Mouse (Mus musculus) G1E (cell line): ENCODE measurements at regions not wholly inside any gene's neighbourhood (a gene's known extent, or its start where the extent isn't known, plus 50 kb on each side); places are given as distances from the start of the nearest gene placed in this dataset.

Source experiments
- CTCF ChIP-seq: IDR thresholded peaks from 2 replicates; pipeline ENCODE4 v1.5.1; 2012; ENCODE audit warnings: low read depth, low read length, inconsistent platforms, mixed read lengths
- GATA1 ChIP-seq: IDR thresholded peaks from 2 replicates; pipeline ENCODE4 v1.6.1; 2012; ENCODE audit warnings: borderline replicate concordance, low read length, inconsistent platforms, mixed read lengths
- GATA2 ChIP-seq: IDR thresholded peaks from 2 replicates; pipeline ENCODE4 v1.6.1; 2012; ENCODE audit warnings: low read depth, low read length, inconsistent platforms, borderline replicate concordance
- POLR2AphosphoS5 ChIP-seq: IDR thresholded peaks from 2 replicates; pipeline ENCODE4 v1.6.1; 2012; ENCODE audit warnings: low read depth, low read length, inconsistent platforms; ENCODE audit not compliant: insufficient replicate concordance
- TAL1 ChIP-seq: conservative IDR thresholded peaks from 2 replicates; pipeline ENCODE4 v1.6.1; 2012; ENCODE audit warnings: low read depth, low read length, inconsistent platforms, mixed read lengths

DNA sequence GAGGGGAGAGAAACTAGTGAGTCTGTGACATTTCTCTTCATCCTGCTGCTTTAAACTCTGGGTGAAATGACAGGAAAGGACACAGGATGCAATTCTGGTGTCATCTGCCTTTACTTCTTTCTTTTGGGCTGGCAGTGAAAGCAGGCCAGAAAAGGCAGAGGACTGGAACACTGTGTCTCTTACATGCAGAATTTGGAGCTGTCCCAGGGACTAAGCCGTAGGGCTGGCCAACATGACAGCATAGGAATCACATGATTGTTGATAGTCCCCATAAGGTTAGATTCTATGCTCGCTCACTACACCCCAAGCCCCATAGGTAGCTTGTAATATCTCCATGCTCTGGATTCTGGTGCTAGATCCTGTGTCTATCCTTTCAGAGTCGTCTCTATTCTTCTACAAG, 274.5 kb upstream of the Klf4 start:
- TF ChIP-seq CTCF (no peak), GATA1 (no peak), GATA2 (no peak), TAL1 (no peak), POLR2AphosphoS5 (no peak)
